Mouse (Mus musculus) liver, adult 2 months (tissue): ENCODE results near the gene Zbtb9. TPM values are rescaled to one million over a fixed set of nuclear protein-coding genes. Genes with fewer than 3 reads are reported as not detected.
"Not testable (repeated sequence)": the region's sequence is repeated elsewhere in the genome, so short reads cannot be mapped to it uniquely, and the experiment has no call there.

Source experiments
- DNase-seq: peaks from one replicate; pipeline ENCODE4 v3.0.0-alpha.2; 2011; ENCODE audit warnings: low read depth, low spot score; ENCODE audit errors: extremely low read depth
- H3K27ac ChIP-seq: fragments of 200-500 bp; replicated peaks from 2 replicates; pipeline ENCODE4 v1.5.1; 2012; ENCODE audit warnings: low read depth, mild to moderate bottlenecking, control low read depth, inconsistent platforms, low read length; ENCODE audit not compliant: insufficient read depth
- H3K27me3 ChIP-seq: fragments of 200-500 bp; 2 replicates; pipeline ENCODE4 v1.6.1; 2012; ENCODE audit warnings: mild to moderate bottlenecking, moderate library complexity, low read length, inconsistent platforms; ENCODE audit not compliant: control insufficient read depth, insufficient read depth
- H3K36me3 ChIP-seq: fragments of 200-500 bp; 2 replicates; pipeline ENCODE4 v1.6.1; 2012; ENCODE audit warnings: low read length, inconsistent platforms; ENCODE audit not compliant: control insufficient read depth, insufficient read depth
- H3K4me1 ChIP-seq: fragments of 200-500 bp; 2 replicates; pipeline ENCODE4 v1.6.1; 2011; ENCODE audit warnings: low read length; ENCODE audit not compliant: control insufficient read depth, insufficient read depth
- H3K4me3 ChIP-seq: fragments of 200-500 bp; 2 replicates; pipeline ENCODE4 v1.5.1; 2011; ENCODE audit warnings: low read depth, mild to moderate bottlenecking, control low read depth, low read length, moderate library complexity; ENCODE audit not compliant: insufficient read depth
- H3K79me2 ChIP-seq: fragments of 200-500 bp; 2 replicates; pipeline ENCODE4 v1.6.1; 2012; ENCODE audit warnings: inconsistent platforms, mild to moderate bottlenecking, low read length, moderate library complexity; ENCODE audit not compliant: control insufficient read depth, insufficient read depth
- H3K9ac ChIP-seq: fragments of 200-500 bp; 2 replicates; pipeline ENCODE4 v1.6.1; 2012; ENCODE audit warnings: low read depth, mild to moderate bottlenecking, control low read depth, inconsistent platforms, low read length
- CTCF ChIP-seq: fragments of 200-500 bp; IDR thresholded peaks from 2 replicates; pipeline ENCODE4 v1.5.1; 2011; ENCODE audit warnings: low read depth, low read length, control low read depth
- POLR2A ChIP-seq: fragments of 200-500 bp; IDR thresholded peaks from 2 replicates; pipeline ENCODE4 v1.6.1; 2011; ENCODE audit warnings: low read length, control low read depth; ENCODE audit not compliant: insufficient read depth; ENCODE audit errors: extremely low read depth
- WGBS: fragments of 180-500 bp; shearing (Covaris S2); methylation state at CpG from one replicate; pipeline ENCODE4 v1.1.7; 2018; 5-methylcytosine and 5-hydroxymethylcytosine counted together
- polyA plus RNA-seq: library from polyadenylated mRNA; depleted of rRNA; stranded (reverse); fragments of >200 nt; gene quantifications from 2 replicates; pipeline ENCODE4 v1.2.3, GENCODE M21; 2012; rRNA removed
- total RNA-seq: library from RNA; depleted of rRNA; stranded (reverse); fragments of >200 nt; gene quantifications from 2 replicates; pipeline ENCODE4 v1.2.3, GENCODE M21; 2014; rRNA removed

The Zbtb9 gene
- total RNA-seq = 3.3 and 4.1 TPM in 2 replicates
- 3.6 and 4.6 TPM in 2 replicates for polyA plus RNA-seq

GRCm38 (mm10) chr17:26972703-26973574, at the start of gene Zbtb9:
Zbtb9 (plus strand) TSS chr17:26973167.
- DNase-seq = peak; percentile 80
- Histone ChIP-seq H3K9ac (peak within 1 kb of the TSS; percentile 92), H3K4me1 (peaks cover 4% of the 10 kb centered on the region; the same call in 1 of the 2 replicates), H3K36me3 (no peaks in the 10 kb centered on the region), H3K27me3 (no peaks in the 10 kb centered on the region), H3K4me3 (peak within 1 kb of the TSS; percentile 67), H3K27ac (peak within 1 kb of the TSS; percentile 27), H3K79me2 (peaks cover 10% of the 10 kb centered on the region)
- WGBS = under 1% methylated on average over 75 of the region's 75 CpGs
- TF ChIP-seq POLR2A (peak; percentile 94), CTCF (no peak)

DNA sequence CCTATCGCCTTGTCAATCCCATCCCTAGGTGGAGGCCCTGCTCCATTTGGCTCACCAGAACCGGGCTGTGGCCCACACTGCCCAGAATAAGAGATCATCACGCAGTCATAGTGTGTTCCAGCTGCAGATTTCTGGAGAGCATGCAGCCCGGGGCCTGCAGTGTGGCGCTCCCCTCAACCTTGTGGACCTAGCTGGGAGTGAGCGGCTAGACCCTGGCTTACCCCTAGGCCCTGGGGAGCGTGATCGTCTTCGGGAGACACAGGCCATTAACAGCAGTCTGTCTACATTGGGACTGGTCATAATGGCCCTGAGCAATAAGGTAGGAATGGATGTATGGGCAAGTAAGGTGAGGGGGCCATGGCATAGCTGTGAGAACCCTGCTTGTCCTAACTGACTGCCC, 47.6 kb upstream of the Zbtb9 start:
- not testable (repeated sequence) for H3K27ac ChIP-seq, H3K79me2 ChIP-seq, H3K9ac ChIP-seq, H3K4me3 ChIP-seq, H3K4me1 ChIP-seq, DNase-seq, H3K36me3 ChIP-seq, H3K27me3 ChIP-seq
- WGBS = 97% methylated on average over 9 of the region's 9 CpGs

GRCm38 (mm10) chr17:26931795-26932194, 41.2 kb upstream of the Zbtb9 start:
- peak; percentile 71 for DNase-seq
- H3K36me3 ChIP-seq, H3K27ac ChIP-seq: not testable (repeated sequence)

DNA sequence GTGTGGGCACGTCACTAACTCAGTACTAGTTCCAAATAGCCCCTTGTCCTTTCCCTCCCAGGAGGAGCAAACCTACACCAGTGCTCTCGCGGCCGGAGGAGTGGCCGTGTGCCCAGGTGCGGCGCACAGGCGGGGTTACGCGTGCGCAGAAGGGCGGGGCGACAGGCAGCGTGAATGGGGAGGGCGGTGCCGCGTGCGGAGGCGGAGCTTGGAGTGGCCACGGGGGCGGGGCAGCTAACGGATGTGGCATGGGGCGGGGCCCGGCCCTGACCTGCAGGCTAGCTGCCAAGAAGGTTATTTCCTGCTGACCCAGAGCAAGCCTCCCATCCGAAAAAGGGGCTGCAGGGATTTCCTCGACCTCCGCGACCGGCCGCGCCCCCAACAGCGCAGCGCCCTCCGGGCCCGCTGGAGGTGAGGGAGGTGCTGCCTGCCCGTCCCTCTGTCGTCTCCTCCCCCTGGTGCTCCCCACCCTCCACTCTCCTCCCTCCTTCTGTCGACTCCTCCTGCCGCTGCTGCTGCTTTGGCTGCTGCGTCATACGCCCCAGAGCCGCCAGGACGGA, 40.0 kb upstream of the Zbtb9 start, which contains the start of gene Phf1:
TSS of gene Phf1 (plus strand) at position 214 of the 560 bp plus-strand sequence.
- Histone ChIP-seq H3K36me3 (no peaks in the 10 kb centered on the region), H3K4me3 (peak within 1 kb of the TSS; percentile 82), H3K27me3 (no peaks in the 10 kb centered on the region), H3K27ac (peak within 1 kb of the TSS; percentile 84), H3K4me1 (peaks cover 8% of the 10 kb centered on the region), H3K9ac (peak within 1 kb of the TSS; percentile 91), H3K79me2 (peaks cover 9% of the 10 kb centered on the region)
- peak; percentile 79 for DNase-seq
- WGBS = under 1% methylated on average over 41 of the region's 43 CpGs
- no peak for TF ChIP-seq CTCF
- TF ChIP-seq POLR2A = peak; percentile 83

More at GRCm38 (mm10) chr17:26931795-26932194, 41.2 kb upstream of the Zbtb9 start:
- H3K9ac ChIP-seq, H3K4me1 ChIP-seq, H3K4me3 ChIP-seq, H3K27me3 ChIP-seq, H3K79me2 ChIP-seq: not testable (repeated sequence)
- WGBS = 39% methylated on average over 7 of the region's 7 CpGs
- peak; percentile 77 for TF ChIP-seq CTCF

GRCm38 (mm10) chr17:26933419-26933818, 39.5 kb upstream of the Zbtb9 start:
- Histone ChIP-seq H3K27ac (peak overlapping the region; percentile 84), H3K27me3 (no peaks in the 10 kb centered on the region), H3K4me1 (peaks cover 13% of the 10 kb centered on the region), H3K79me2 (peaks cover 9% of the 10 kb centered on the region), H3K9ac (peak overlapping the region; percentile 91), H3K4me3 (peak overlapping the region; percentile 82), H3K36me3 (no peaks in the 10 kb centered on the region)
- DNase-seq = no peak
- 3% methylated on average over 13 of the region's 13 CpGs for WGBS
- TF ChIP-seq POLR2A = no peak
- TF ChIP-seq CTCF = no peak
